Mouse (Mus musculus): ENCODE measurements around the gene Obox1. TPM values are rescaled to one million over a fixed set of nuclear protein-coding genes. Genes with fewer than 3 reads are reported as not detected.

Gene Obox1
- polyA plus RNA-seq (2017; shearing (Covaris generic)): not detected

DNA sequence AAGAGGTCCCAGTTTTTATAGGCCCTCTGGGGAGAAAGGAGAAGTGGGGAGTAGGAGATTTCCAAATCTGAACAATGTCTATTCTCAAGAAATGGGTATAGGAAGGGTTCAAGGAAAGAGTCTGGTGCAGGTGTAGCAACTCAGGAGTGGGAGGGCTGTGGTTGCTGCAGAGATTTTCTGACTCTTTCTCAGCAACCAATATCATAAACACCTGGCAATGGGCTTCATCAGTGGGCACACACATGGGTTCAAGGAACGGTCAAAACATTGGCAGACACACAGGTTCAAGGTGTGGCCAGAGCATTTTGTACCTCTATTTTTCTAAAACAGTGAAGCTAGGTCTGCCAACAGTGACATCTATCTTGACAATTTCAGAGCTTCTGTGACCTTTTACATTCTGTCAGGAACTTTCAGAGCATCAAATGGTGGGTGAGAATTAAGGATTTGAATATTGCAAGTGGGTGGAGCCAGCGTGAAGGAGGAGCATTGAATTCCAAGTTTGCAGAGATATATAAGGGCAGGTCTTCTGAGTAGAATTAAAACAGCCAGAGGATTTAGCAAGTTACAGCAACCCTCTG lies at the start of gene Obox1, which contains the start of gene Obox2:
TSS of gene Obox1 (plus strand) at position 528 of the 578 bp plus-strand sequence.
TSS of gene Obox2 (plus strand) at position 301 of the 578 bp plus-strand sequence.

Other genes starting within 250 kb of the Obox1 start
- not detected for gene Obox2, start 227 bp upstream of the Obox1 start, polyA plus RNA-seq (2017; shearing (Covaris generic))